Mouse (Mus musculus): ENCODE results near the gene Sema6b. TPM values are rescaled to one million over a fixed set of nuclear protein-coding genes. Genes with fewer than 3 reads are reported as not detected.

Gene Sema6b
- polyA plus RNA-seq, 2 experiments: 3.8 to 10.5 TPM

- Histone ChIP-seq H3K9me3 (ENCODE audit: control insufficient read depth, low read length) (no peaks in the 10 kb centered on the region), H3K36me3 (ENCODE audit: control insufficient read depth, insufficient read depth, low read length) (peaks cover 59% of the 10 kb centered on the region), H3K4me3 (replicated peaks; ENCODE audit: low read length) (no peak overlapping the region), H3K9ac (ENCODE audit: low read depth, low read length, severe bottlenecking) (no peak overlapping the region), H3K4me2 (replicated peaks; ENCODE audit: low read depth, low read length, severe bottlenecking) (no peak overlapping the region), H3K27me3 (ENCODE audit: control insufficient read depth, insufficient read depth, low read length) (no peaks in the 10 kb centered on the region), H3K4me1 (ENCODE audit: control insufficient read depth, insufficient read depth, low read length) (no peaks in the 10 kb centered on the region), H3K27ac (replicated peaks; ENCODE audit: low read depth, low read length) (no peak overlapping the region)
- ATAC-seq (ENCODE audit: low FRiP score, low read depth) (no peak), DNase-seq (ENCODE audit: low spot score) (no peak)
- WGBS: 94% methylated on average over 9 of the region's 9 CpGs
- no peak for TF ChIP-seq POLR2A (IDR thresholded peaks at IDR 0.05; ENCODE audit: borderline replicate concordance, extremely low read depth, insufficient read depth, insufficient read length)
These were observed 37.2 kb downstream of the Sema6b start for GRCm38 (mm10) chr17:56102927-56103326.

- Histone ChIP-seq H3K36me3 (ENCODE audit: control insufficient read depth, insufficient read depth, low read length) (peaks cover 64% of the 10 kb centered on the region), H3K9me3 (ENCODE audit: control insufficient read depth, low read length) (no peaks in the 10 kb centered on the region), H3K4me3 (replicated peaks; ENCODE audit: low read length) (no peak overlapping the region), H3K4me1 (ENCODE audit: control insufficient read depth, insufficient read depth, low read length) (no peaks in the 10 kb centered on the region), H3K27me3 (ENCODE audit: control insufficient read depth, insufficient read depth, low read length) (no peaks in the 10 kb centered on the region), H3K9ac (ENCODE audit: low read depth, low read length, severe bottlenecking) (no peak overlapping the region), H3K4me2 (replicated peaks; ENCODE audit: low read depth, low read length, severe bottlenecking) (no peak overlapping the region), H3K27ac (replicated peaks; ENCODE audit: low read depth, low read length) (no peak overlapping the region)
- ATAC-seq (ENCODE audit: low FRiP score, low read depth) (no peak), DNase-seq (ENCODE audit: low spot score) (no peak)
- 88% methylated on average over 5 of the region's 5 CpGs for WGBS
- no peak for TF ChIP-seq POLR2A (IDR thresholded peaks at IDR 0.05; ENCODE audit: borderline replicate concordance, extremely low read depth, insufficient read depth, insufficient read length)
These were observed 38.0 kb downstream of the Sema6b start for GRCm38 (mm10) chr17:56102158-56102557.

GRCm38 (mm10) chr17:56100811-56101210 is 39.3 kb downstream of the Sema6b start:
- 94% methylated on average over 3 of the region's 3 CpGs for WGBS
- DNase-seq (ENCODE audit: low spot score): no peak
- peaks cover 77% of the 10 kb centered on the region for H3K36me3 ChIP-seq (ENCODE audit: control insufficient read depth, insufficient read depth, low read length)

GRCm38 (mm10) chr17:56098711-56099572 is 41.2 kb downstream of the Sema6b start:
- H3K27me3 ChIP-seq (ENCODE audit: control insufficient read depth, insufficient read depth, low read length): no peaks in the 10 kb centered on the region
- peaks cover 86% of the 10 kb centered on the region for H3K36me3 ChIP-seq (ENCODE audit: control insufficient read depth, insufficient read depth, low read length)
- H3K4me2 ChIP-seq (replicated peaks; ENCODE audit: low read depth, low read length, severe bottlenecking): no peak overlapping the region
- WGBS: 91% methylated on average over 15 of the region's 15 CpGs
- no peaks in the 10 kb centered on the region for H3K4me1 ChIP-seq (ENCODE audit: control insufficient read depth, insufficient read depth, low read length)
- DNase-seq (ENCODE audit: low spot score) (no peak), ATAC-seq (ENCODE audit: low FRiP score, low read depth) (no peak)
- no peak overlapping the region for H3K27ac ChIP-seq (replicated peaks; ENCODE audit: low read depth, low read length)
- TF ChIP-seq POLR2A (IDR thresholded peaks at IDR 0.05; ENCODE audit: borderline replicate concordance, extremely low read depth, insufficient read depth, insufficient read length): no peak
- no peak overlapping the region for H3K4me3 ChIP-seq (replicated peaks; ENCODE audit: low read length)
- H3K9me3 ChIP-seq (ENCODE audit: control insufficient read depth, low read length): no peaks in the 10 kb centered on the region
- H3K9ac ChIP-seq (ENCODE audit: low read depth, low read length, severe bottlenecking): no peak overlapping the region

More at GRCm38 (mm10) chr17:56100811-56101210, 39.3 kb downstream of the Sema6b start:
- Histone ChIP-seq H3K27ac (replicated peaks; ENCODE audit: low read depth, low read length) (no peak overlapping the region), H3K4me3 (replicated peaks; ENCODE audit: low read length) (no peak overlapping the region), H3K4me2 (replicated peaks; ENCODE audit: low read depth, low read length, severe bottlenecking) (no peak overlapping the region), H3K9me3 (ENCODE audit: control insufficient read depth, low read length) (no peaks in the 10 kb centered on the region), H3K27me3 (ENCODE audit: control insufficient read depth, insufficient read depth, low read length) (no peaks in the 10 kb centered on the region), H3K4me1 (ENCODE audit: control insufficient read depth, insufficient read depth, low read length) (no peaks in the 10 kb centered on the region), H3K9ac (ENCODE audit: low read depth, low read length, severe bottlenecking) (no peak overlapping the region)
- no peak for ATAC-seq (ENCODE audit: low FRiP score, low read depth)
- no peak for TF ChIP-seq POLR2A (IDR thresholded peaks at IDR 0.05; ENCODE audit: borderline replicate concordance, extremely low read depth, insufficient read depth, insufficient read length)

- no peak overlapping the region for H3K4me2 ChIP-seq (replicated peaks; ENCODE audit: low read depth, low read length, severe bottlenecking)
- no peaks in the 10 kb centered on the region for H3K9me3 ChIP-seq (ENCODE audit: control insufficient read depth, low read length)
- H3K27ac ChIP-seq (replicated peaks; ENCODE audit: low read depth, low read length): no peak overlapping the region
- no peaks in the 10 kb centered on the region for H3K4me1 ChIP-seq (ENCODE audit: control insufficient read depth, insufficient read depth, low read length)
- TF ChIP-seq POLR2A (IDR thresholded peaks at IDR 0.05; ENCODE audit: borderline replicate concordance, extremely low read depth, insufficient read depth, insufficient read length): no peak
- H3K36me3 ChIP-seq (ENCODE audit: control insufficient read depth, insufficient read depth, low read length): peaks cover 85% of the 10 kb centered on the region
- WGBS: 91% methylated on average over 8 of the region's 8 CpGs
- no peak for DNase-seq (ENCODE audit: low spot score)
- no peak; the same call in 1 of the 2 replicates for ATAC-seq (ENCODE audit: low FRiP score, low read depth)
- H3K27me3 ChIP-seq (ENCODE audit: control insufficient read depth, insufficient read depth, low read length): no peaks in the 10 kb centered on the region
- H3K4me3 ChIP-seq (replicated peaks; ENCODE audit: low read length): no peak overlapping the region
- H3K9ac ChIP-seq (ENCODE audit: low read depth, low read length, severe bottlenecking): no peak overlapping the region
These were observed 42.0 kb downstream of the Sema6b start for GRCm38 (mm10) chr17:56098180-56098579.
